Mouse (Mus musculus) kidney, postnatal 25 days (tissue): ENCODE results near the gene Zmynd8.

Source experiments
- DNase-seq, 2 experiments: peaks; one replicate each; pipeline ENCODE4 v3.0.0; 2021; ENCODE audit warnings: mixed read lengths in 2 of 2

Zmynd8 gene

GRCm38 (mm10) chr2:165898202-165899194 lies at the start of gene Zmynd8:
Gene Zmynd8 (minus strand): TSS chr2:165899016.
- no peak for DNase-seq

- no peak for DNase-seq
These were observed 49.2 kb upstream of the Zmynd8 start for GRCm38 (mm10) chr2:165948007-165948406.

- DNase-seq = no peak
These were observed 47.3 kb upstream of the Zmynd8 start for GRCm38 (mm10) chr2:165946046-165946564.

GRCm38 (mm10) chr2:165944576-165945351 lies 45.9 kb upstream of the Zmynd8 start:
- no peak for DNase-seq

- DNase-seq = no peak
These were observed 44.3 kb upstream of the Zmynd8 start for GRCm38 (mm10) chr2:165943113-165943512.

- DNase-seq = peak; percentile 67 to 89
These were observed 37.3 kb upstream of the Zmynd8 start for GRCm38 (mm10) chr2:165936106-165936505.

- DNase-seq = no peak
These were observed 28.9 kb upstream of the Zmynd8 start for GRCm38 (mm10) chr2:165927705-165928104.

GRCm38 (mm10) chr2:165926191-165926590 lies 27.4 kb upstream of the Zmynd8 start:
- no peak for DNase-seq

GRCm38 (mm10) chr2:165925144-165925543 lies 26.3 kb upstream of the Zmynd8 start:
- peak in 1 of 2 experiments; percentile 58 for DNase-seq

GRCm38 (mm10) chr2:165924695-165925094 lies 25.9 kb upstream of the Zmynd8 start:
- DNase-seq = no peak

GRCm38 (mm10) chr2:165923715-165924114 lies 24.9 kb upstream of the Zmynd8 start:
- no peak for DNase-seq

- no peak for DNase-seq
These were observed 24.2 kb upstream of the Zmynd8 start for GRCm38 (mm10) chr2:165922994-165923393.

- peak; percentile 58 to 79 for DNase-seq
These were observed 23.4 kb upstream of the Zmynd8 start for GRCm38 (mm10) chr2:165922047-165922728.

GRCm38 (mm10) chr2:165914298-165914697 lies 15.5 kb upstream of the Zmynd8 start:
- DNase-seq = peak; percentile 92 to 94

- peak in 1 of 2 experiments; percentile 55 for DNase-seq
These were observed 14.3 kb upstream of the Zmynd8 start for GRCm38 (mm10) chr2:165913073-165913472.

- DNase-seq = no peak
These were observed 10.9 kb upstream of the Zmynd8 start for GRCm38 (mm10) chr2:165909731-165910130.

- no peak for DNase-seq
These were observed 8.4 kb upstream of the Zmynd8 start for GRCm38 (mm10) chr2:165907199-165907598.

- DNase-seq = peak; percentile 66 to 72
These were observed 7.6 kb upstream of the Zmynd8 start for GRCm38 (mm10) chr2:165906332-165906945.

GRCm38 (mm10) chr2:165901127-165901384 lies 2.2 kb upstream of the Zmynd8 start:
- no peak for DNase-seq

GRCm38 (mm10) chr2:165900351-165901126 lies 1.7 kb upstream of the Zmynd8 start:
- no peak for DNase-seq

GRCm38 (mm10) chr2:165899923-165900322 lies 1.1 kb upstream of the Zmynd8 start:
- DNase-seq = no peak

- DNase-seq = no peak
These were observed 658 bp upstream of the Zmynd8 start for GRCm38 (mm10) chr2:165899474-165899873.
